Mouse (Mus musculus) lung, adult 2 months (tissue): ENCODE measurements around the gene Ddx49. TPM values are rescaled to one million over a fixed set of nuclear protein-coding genes. Genes with fewer than 3 reads are reported as not detected.

ENCODE experiments used
- DNase-seq: peaks from one replicate; pipeline ENCODE4 v3.0.0; 2022
- H3K4me1 ChIP-seq: fragments of 200-500 bp; 2 replicates; pipeline ENCODE4 v1.6.1; 2011; ENCODE audit warnings: low read length; ENCODE audit not compliant: control insufficient read depth, insufficient read depth
- H3K4me3 ChIP-seq: fragments of 200-500 bp; replicated peaks from 2 replicates; pipeline ENCODE3; 2011; ENCODE audit warnings: low read depth, mild to moderate bottlenecking, control low read depth, low read length; ENCODE audit errors: extremely low read depth
- CTCF ChIP-seq: fragments of 200-500 bp; IDR thresholded peaks from 2 replicates; pipeline ENCODE4 v1.5.1; 2011; ENCODE audit warnings: mild to moderate bottlenecking, low read length, control low read depth; ENCODE audit not compliant: insufficient read depth
- POLR2A ChIP-seq: fragments of 200-500 bp; IDR thresholded peaks from 2 replicates; pipeline ENCODE4 v1.6.1; 2011; ENCODE audit warnings: low read depth, mild to moderate bottlenecking, control low read depth, low read length, borderline replicate concordance; ENCODE audit errors: extremely low read depth
- WGBS: fragments of 180-500 bp; shearing (Covaris S2); methylation state at CpG from one replicate; pipeline ENCODE4 v1.1.7; 2018; 5-methylcytosine and 5-hydroxymethylcytosine counted together
- polyA plus RNA-seq: library from polyadenylated mRNA; depleted of rRNA; stranded (reverse); fragments of >200 nt; gene quantifications from 2 replicates; pipeline ENCODE4 v1.2.3, GENCODE M21; 2012

Gene Ddx49
- polyA plus RNA-seq, 1 experiment, result 43.0 TPM

- Histone ChIP-seq H3K4me1 (no peaks in the 10 kb centered on the region), H3K4me3 (no peak overlapping the region)
- WGBS, result 90% methylated on average over 3 of the region's 3 CpGs
- no peak for DNase-seq
- TF ChIP-seq POLR2A (no peak), CTCF (no peak)
Measured at GRCm38 (mm10) chr8:70323716-70324115, 21.4 kb upstream of the Ddx49 start.

- no peak for TF ChIP-seq POLR2A
- no peak for TF ChIP-seq CTCF
- DNase-seq, result no peak
- Histone ChIP-seq H3K4me1 (no peaks in the 10 kb centered on the region), H3K4me3 (no peak overlapping the region)
- WGBS, result 87% methylated on average over 5 of the region's 5 CpGs
Measured at GRCm38 (mm10) chr8:70317872-70318271, 15.6 kb upstream of the Ddx49 start.

- TF ChIP-seq CTCF (no peak), POLR2A (no peak)
Measured at GRCm38 (mm10) chr8:70316511-70317504, 14.5 kb upstream of the Ddx49 start.

GRCm38 (mm10) chr8:70315624-70316510 is 13.6 kb upstream of the Ddx49 start, which contains the start of gene Cers1:
Gene Cers1, plus strand, starts transcription at chr8:70315775.
- H3K4me3 ChIP-seq, result peak within 1 kb of the TSS; percentile 61
- TF ChIP-seq CTCF (no peak), POLR2A (no peak)
- no peaks in the 10 kb centered on the region for H3K4me1 ChIP-seq
- DNase-seq, result peak; percentile 56
- 6% methylated on average over 66 of the region's 66 CpGs for WGBS

More at GRCm38 (mm10) chr8:70316511-70317504, 14.5 kb upstream of the Ddx49 start:
- WGBS, result 31% methylated on average over 15 of the region's 15 CpGs
- DNase-seq, result no peak
- Histone ChIP-seq H3K4me1 (no peaks in the 10 kb centered on the region), H3K4me3 (no peak overlapping the region)

- Histone ChIP-seq H3K4me1 (no peaks in the 10 kb centered on the region), H3K4me3 (no peak overlapping the region)
- TF ChIP-seq CTCF (no peak), POLR2A (no peak)
- 49% methylated on average over 2 of the region's 2 CpGs for WGBS
- DNase-seq, result no peak
Measured at GRCm38 (mm10) chr8:70313399-70313798, 11.1 kb upstream of the Ddx49 start.

- WGBS, result 23% methylated on average over 2 of the region's 2 CpGs
- TF ChIP-seq POLR2A (no peak), CTCF (peak; percentile 48)
- Histone ChIP-seq H3K4me1 (no peaks in the 10 kb centered on the region), H3K4me3 (no peak overlapping the region)
- no peak for DNase-seq
Measured at GRCm38 (mm10) chr8:70309311-70309710, 7.0 kb upstream of the Ddx49 start.

GRCm38 (mm10) chr8:70302901-70303300 is 612 bp upstream of the Ddx49 start:
- WGBS, result 3% methylated on average over 16 of the region's 16 CpGs
- Histone ChIP-seq H3K4me3 (peak overlapping the region; percentile 99), H3K4me1 (peaks cover 7% of the 10 kb centered on the region)
- no peak for DNase-seq
- TF ChIP-seq CTCF (no peak), POLR2A (no peak)

- Histone ChIP-seq H3K4me1 (peaks cover 7% of the 10 kb centered on the region), H3K4me3 (no peak overlapping the region)
- no peak for DNase-seq
- 66% methylated on average over 3 of the region's 3 CpGs for WGBS
- TF ChIP-seq POLR2A (no peak), CTCF (no peak)
Measured at GRCm38 (mm10) chr8:70300881-70301280, 1.4 kb downstream of the Ddx49 start.

GRCm38 (mm10) chr8:70293988-70294405 is 8.3 kb downstream of the Ddx49 start:
- no peak; the same call in 1 of the 2 replicates for TF ChIP-seq POLR2A
- TF ChIP-seq CTCF, result no peak
- no peak for DNase-seq
- WGBS, result 21% methylated on average over 5 of the region's 5 CpGs
- H3K4me1 ChIP-seq, result no peaks in the 10 kb centered on the region
- H3K4me3 ChIP-seq, result no peak overlapping the region
